Mouse (Mus musculus) limb, embryonic 14.5 days (tissue): ENCODE results near the gene Atad3a. TPM values are rescaled to one million over a fixed set of nuclear protein-coding genes. Genes with fewer than 3 reads are reported as not detected.

Source experiments
- ATAC-seq: fragments of 200-750 bp; cut with Nextera tagmentation; 2 replicates; pipeline ENCODE4 v1.8.0; 2017; ENCODE audit warnings: low read depth, moderate number of reproducible peaks, moderate TSS enrichment; ENCODE audit not compliant: low FRiP score
- DNase-seq: peaks from one replicate; pipeline ENCODE4 v3.0.0-alpha.2; 2015; ENCODE audit warnings: low spot score
- H3K27ac ChIP-seq: fragments of 300-500 bp; sonication (generic); replicated peaks from 2 replicates; pipeline ENCODE4 v1.5.1; 2014; ENCODE audit warnings: low read depth, mild to moderate bottlenecking, low read length, moderate library complexity, mixed read lengths
- H3K27me3 ChIP-seq: fragments of 300-500 bp; sonication (generic); 2 replicates; pipeline ENCODE4 v1.6.1; 2014; ENCODE audit warnings: low read length, mixed read lengths; ENCODE audit not compliant: control insufficient read depth, insufficient read depth
- H3K36me3 ChIP-seq: fragments of 300-500 bp; sonication (generic); 2 replicates; pipeline ENCODE4 v1.6.1; 2014; ENCODE audit warnings: mild to moderate bottlenecking, low read length, moderate library complexity, mixed read lengths; ENCODE audit not compliant: control insufficient read depth, insufficient read depth
- H3K4me1 ChIP-seq: fragments of 300-500 bp; sonication (generic); 2 replicates; pipeline ENCODE4 v1.6.1; 2014; ENCODE audit warnings: antibody characterized with exemption, low read length, mixed read lengths; ENCODE audit not compliant: control insufficient read depth, insufficient read depth
- H3K4me2 ChIP-seq: fragments of 300-500 bp; sonication (generic); replicated peaks from 2 replicates; pipeline ENCODE4 v1.6.1; 2014; ENCODE audit warnings: low read depth, mild to moderate bottlenecking, low read length, moderate library complexity; ENCODE audit not compliant: severe bottlenecking
- H3K4me3 ChIP-seq: fragments of 300-500 bp; sonication (generic); replicated peaks from 2 replicates; pipeline ENCODE4 v1.5.1; 2014; ENCODE audit warnings: low read length
- H3K9ac ChIP-seq: fragments of 300-500 bp; sonication (generic); 2 replicates; pipeline ENCODE4 v1.6.1; 2014; ENCODE audit warnings: mild to moderate bottlenecking, low read depth, low read length, moderate library complexity; ENCODE audit not compliant: severe bottlenecking
- H3K9me3 ChIP-seq: fragments of 300-500 bp; sonication (generic); 2 replicates; pipeline ENCODE4 v1.6.1; 2016; ENCODE audit warnings: low read length; ENCODE audit not compliant: control insufficient read depth
- POLR2A ChIP-seq: fragments of 200-500 bp; IDR thresholded peaks from 2 replicates; pipeline ENCODE4 v1.8.0; 2012; ENCODE audit warnings: inconsistent platforms, mild to moderate bottlenecking, moderate library complexity, borderline replicate concordance; ENCODE audit not compliant: insufficient read depth, insufficient read length; ENCODE audit errors: extremely low read depth
- WGBS: fragments of 180-500 bp; shearing (Covaris S2); extraction: QIAGEN DNeasy Blood & Tissue Kit; methylation state at CpG from one replicate; pipeline ENCODE4 v1.1.7; 2014; 5-methylcytosine and 5-hydroxymethylcytosine counted together
- polyA plus RNA-seq, 2 experiments: library from polyadenylated mRNA; depleted of rRNA in 1 of 2; stranded (reverse) in 1 of 2; unstranded in 1 of 2; fragments of >200 nt; fragmentation: Nextera tagmentation in 1 of 2; extraction: Ambion mirVana in 1 of 2; gene quantifications; 2 replicates each; pipeline versions ENCODE4 v1.2.1 to v1.2.3; 2012 to 2014

Gene Atad3a
- polyA plus RNA-seq, 2 experiments = 84.8 to 117 TPM

DNA sequence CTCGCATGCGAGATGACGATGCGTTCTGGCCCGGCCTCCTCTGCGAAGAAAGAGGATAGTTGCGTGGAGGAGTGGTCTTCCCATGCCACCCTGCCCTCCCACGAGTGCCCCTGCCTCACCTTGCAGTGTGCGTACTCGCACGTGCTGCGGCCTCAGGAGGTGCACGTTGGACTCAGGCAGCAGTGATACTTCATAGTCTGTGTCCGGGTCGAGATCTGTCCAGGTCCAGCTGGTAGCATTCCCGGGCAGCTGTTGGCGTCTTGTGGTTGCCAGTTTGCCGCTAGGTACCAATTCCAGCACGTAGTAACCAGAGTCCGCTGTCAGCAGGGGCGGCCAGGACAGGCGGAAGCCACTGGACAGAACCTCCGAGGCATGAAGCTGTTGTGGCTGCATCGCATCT lies 9.7 kb upstream of the Atad3a start:
- TF ChIP-seq POLR2A = no peak
- H3K4me3 ChIP-seq = peak overlapping the region; percentile 53
- peak overlapping the region; percentile 84 for H3K9ac ChIP-seq
- H3K36me3 ChIP-seq = no peaks in the 10 kb centered on the region
- H3K9me3 ChIP-seq = no peaks in the 10 kb centered on the region
- WGBS = 41% methylated on average over 21 of the region's 24 CpGs
- no peaks in the 10 kb centered on the region for H3K27me3 ChIP-seq
- no peak overlapping the region for H3K27ac ChIP-seq
- no peak for ATAC-seq
- DNase-seq = no peak
- H3K4me1 ChIP-seq = peaks cover 16% of the 10 kb centered on the region
- H3K4me2 ChIP-seq = peak overlapping the region; percentile 80

DNA sequence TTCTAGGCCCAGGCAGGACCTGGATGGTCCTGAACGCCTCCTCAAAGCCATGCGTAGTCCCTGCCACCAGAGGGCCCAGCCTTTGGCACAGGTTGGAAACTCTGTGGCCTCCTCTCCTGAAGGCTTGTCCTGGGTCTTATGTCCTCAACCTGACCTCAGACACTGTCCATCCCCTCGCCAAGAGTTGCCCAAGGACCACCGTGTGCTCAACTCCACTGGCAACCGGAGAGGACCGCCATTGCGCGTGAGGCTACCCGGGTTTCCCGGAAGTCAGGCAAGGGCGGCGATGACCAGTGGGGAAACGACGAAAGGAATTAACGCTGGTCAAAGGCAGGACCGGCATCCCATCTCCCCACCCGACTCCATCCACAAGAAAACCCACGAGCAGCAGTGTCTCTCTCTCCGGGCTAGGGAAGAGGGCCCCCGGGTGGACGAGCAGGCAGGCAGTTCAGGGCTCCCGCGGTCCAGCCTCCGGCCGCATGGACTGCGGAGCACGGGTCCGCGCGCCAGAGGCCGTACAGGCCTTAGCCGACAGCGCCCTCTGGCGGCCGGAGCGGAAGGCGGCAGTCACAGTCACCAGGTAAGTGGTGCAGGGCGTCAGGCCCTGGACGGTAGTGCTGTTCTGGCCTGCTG lies 9.1 kb upstream of the Atad3a start:
- Histone ChIP-seq H3K9me3 (no peaks in the 10 kb centered on the region), H3K27ac (peak overlapping the region; percentile 73), H3K9ac (peak overlapping the region; percentile 84), H3K4me1 (peaks cover 13% of the 10 kb centered on the region), H3K27me3 (no peaks in the 10 kb centered on the region), H3K36me3 (no peaks in the 10 kb centered on the region), H3K4me3 (peak overlapping the region; percentile 53), H3K4me2 (peak overlapping the region; percentile 80)
- ATAC-seq (peak; percentile 88), DNase-seq (peak; percentile 79)
- 0 out of 2 replicates have a peak, but pooled peaks have one; percentile 75 for TF ChIP-seq POLR2A
- WGBS = 0% methylated on average over 29 of the region's 39 CpGs

DNA sequence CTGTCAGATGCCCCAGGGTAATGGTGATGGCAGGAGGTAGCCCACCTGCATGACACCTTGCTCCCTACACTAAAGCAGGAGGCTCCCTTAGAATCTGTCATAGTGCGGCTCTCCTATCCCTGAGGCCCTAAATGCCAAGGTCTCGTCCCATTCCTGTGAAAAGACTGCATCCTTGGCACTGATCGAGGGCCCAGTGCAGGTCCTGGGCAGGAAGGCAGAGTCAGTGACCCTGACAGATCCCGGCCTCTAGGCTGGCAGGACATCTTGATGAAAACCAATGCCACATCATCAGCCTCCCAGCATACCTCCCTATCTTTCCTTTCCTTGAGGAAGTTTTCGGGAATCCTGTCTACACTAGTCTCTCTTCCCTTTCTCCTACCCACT lies 8.6 kb upstream of the Atad3a start:
- peak overlapping the region; percentile 80 for H3K4me2 ChIP-seq
- H3K4me3 ChIP-seq = peak overlapping the region; percentile 53
- H3K4me1 ChIP-seq = peaks cover 12% of the 10 kb centered on the region
- no peaks in the 10 kb centered on the region for H3K36me3 ChIP-seq
- ATAC-seq (no peak), DNase-seq (no peak)
- no peak for TF ChIP-seq POLR2A
- H3K27me3 ChIP-seq = no peaks in the 10 kb centered on the region
- 0 out of 2 replicates have a peak overlapping the region, but pooled peaks have one; percentile 73 for H3K27ac ChIP-seq
- no peaks in the 10 kb centered on the region for H3K9me3 ChIP-seq
- peak overlapping the region; percentile 84 for H3K9ac ChIP-seq
- WGBS = 66% methylated on average over 5 of the region's 5 CpGs

DNA sequence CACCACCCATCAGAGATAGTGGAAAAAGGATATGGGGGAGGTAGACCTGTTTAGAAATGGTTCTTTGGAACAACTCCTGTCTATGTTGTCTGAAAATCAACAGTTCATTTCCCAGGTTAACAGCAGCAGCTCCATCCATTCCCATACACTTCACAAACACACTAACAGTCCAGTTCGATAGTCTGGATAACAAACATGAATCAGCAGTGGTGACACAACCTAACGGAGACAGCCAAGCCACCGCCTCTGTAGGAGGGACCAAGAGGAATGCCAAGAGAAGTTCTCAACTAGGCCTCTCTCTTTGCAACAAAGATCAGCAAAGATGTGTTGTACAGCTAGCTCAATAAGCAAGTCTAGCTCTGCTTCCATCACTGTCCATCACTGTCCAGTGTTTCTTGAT lies 1.5 kb upstream of the Atad3a start:
- no peak for TF ChIP-seq POLR2A
- Histone ChIP-seq H3K27ac (no peak overlapping the region), H3K4me2 (no peak overlapping the region), H3K27me3 (no peaks in the 10 kb centered on the region), H3K36me3 (peaks cover under 1% of the 10 kb centered on the region; the same call in 1 of the 2 replicates), H3K9ac (0 out of 2 replicates have a peak overlapping the region, but pooled peaks have one; percentile 86), H3K4me3 (no peak overlapping the region), H3K9me3 (no peaks in the 10 kb centered on the region), H3K4me1 (peaks cover 8% of the 10 kb centered on the region)
- ATAC-seq (no peak), DNase-seq (no peak)
- WGBS = 93% methylated on average over 3 of the region's 3 CpGs

DNA sequence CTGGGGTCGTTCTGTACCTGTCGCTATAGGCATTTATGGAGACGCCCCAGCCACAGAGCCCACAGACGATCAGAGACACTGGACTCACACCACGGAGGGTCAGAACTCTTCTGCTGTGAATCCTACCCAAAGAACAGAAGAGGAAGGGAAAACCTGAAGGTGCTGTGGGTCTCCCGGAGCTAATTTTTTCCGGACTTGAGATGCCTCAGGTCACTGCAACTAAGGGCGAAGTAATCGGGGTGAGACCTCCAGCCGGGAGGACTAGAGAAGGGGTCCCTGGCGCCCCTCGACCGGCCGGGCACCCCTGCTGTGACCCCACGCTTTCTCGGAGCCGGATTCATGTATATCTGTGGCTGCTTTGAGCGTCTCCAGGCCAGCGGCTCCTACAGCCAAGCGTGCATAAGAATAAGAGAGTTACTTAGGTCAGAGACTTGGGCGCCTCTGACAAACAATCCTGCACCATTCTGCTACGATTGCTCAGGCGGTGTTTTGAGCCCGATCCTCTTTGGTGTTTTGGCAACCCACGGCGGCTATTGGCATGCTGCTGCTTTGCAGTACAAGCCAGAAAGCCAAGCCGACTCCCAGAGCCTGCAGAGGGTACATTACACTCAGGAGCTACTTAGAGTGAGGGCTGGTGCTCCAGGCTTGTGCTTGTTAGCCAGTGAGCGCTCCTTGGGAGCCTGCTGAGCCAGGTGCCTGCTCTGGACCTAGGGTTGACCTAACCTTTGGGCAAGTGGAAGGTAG lies 635 bp upstream of the Atad3a start:
- H3K4me2 ChIP-seq = peak overlapping the region; percentile 90
- H3K4me1 ChIP-seq = peaks cover 8% of the 10 kb centered on the region
- TF ChIP-seq POLR2A = no peak
- ATAC-seq (no peak; the same call in 1 of the 2 replicates), DNase-seq (no peak)
- WGBS = 4% methylated on average over 28 of the region's 28 CpGs
- H3K36me3 ChIP-seq = peaks cover 9% of the 10 kb centered on the region; the same call in 1 of the 2 replicates
- no peaks in the 10 kb centered on the region for H3K27me3 ChIP-seq
- no peak overlapping the region; the same call in 1 of the 2 replicates for H3K27ac ChIP-seq
- no peaks in the 10 kb centered on the region for H3K9me3 ChIP-seq
- H3K4me3 ChIP-seq = peak overlapping the region; percentile 74
- H3K9ac ChIP-seq = peak overlapping the region; percentile 86
